23 mouse cellular contexts compared by ENCODE assay signal in the genomic region with DNA sequence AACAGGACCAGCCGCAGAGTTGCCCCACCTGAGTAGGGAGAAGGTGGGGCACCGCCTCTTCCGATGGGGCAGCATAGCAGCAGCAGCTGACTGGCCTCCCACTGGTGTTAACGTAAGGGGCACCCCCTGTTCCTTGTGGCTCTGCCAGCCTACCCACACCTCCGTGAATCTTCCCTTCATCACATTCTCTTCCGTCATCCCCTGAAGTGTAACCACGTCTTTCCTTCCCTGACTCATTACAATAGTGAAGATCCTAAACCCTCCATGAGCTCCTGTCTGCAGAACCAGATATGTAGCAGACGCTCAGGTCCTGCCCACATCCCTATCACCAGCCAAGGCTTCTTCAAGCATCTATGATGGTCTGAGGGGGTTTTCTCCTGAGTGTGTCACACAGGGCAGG.
"Had no signal": no experiment of that assay in that cellular context is flagged by ENCODE, and none has a peak within 500 bp of the region (broad histone marks: within the 10 kb centered on the region; RNA-seq: fewer than 3 reads in every experiment).

No protein-coding gene starts in this region.

- H3K4me3 ChIP-seq: heart, embryonic 10.5 days; heart, embryonic 12.5 days; hindbrain, embryonic 13.5 days; hindbrain, embryonic 15.5 days; kidney, embryonic 15.5 days; limb, embryonic 13.5 days; limb, embryonic 15.5 days; liver, embryonic 12.5 days had no signal

- H3K36me3 ChIP-seq: heart, embryonic 10.5 days; heart, embryonic 12.5 days; hindbrain, embryonic 13.5 days; hindbrain, embryonic 15.5 days; kidney, embryonic 15.5 days; limb, embryonic 13.5 days; limb, embryonic 15.5 days; liver, embryonic 12.5 days had no signal

- H3K27me3 ChIP-seq: hindbrain, embryonic 13.5 days; hindbrain, embryonic 15.5 days; kidney, embryonic 15.5 days; limb, embryonic 15.5 days; liver, embryonic 12.5 days had no signal

- H3K27ac ChIP-seq: heart, embryonic 10.5 days; hindbrain, embryonic 13.5 days; hindbrain, embryonic 15.5 days; hindbrain, postnatal 0 days; limb, embryonic 13.5 days; limb, embryonic 15.5 days; liver, embryonic 12.5 days; liver, embryonic 14.5 days had no signal

- DNase-seq: gastrocnemius, postnatal 14 days; gastrocnemius, postnatal 36 days; heart, adult 18-20 months; heart, postnatal 14 days; heart, postnatal 36 days; kidney, adult 11 months; kidney, adult 2 months; kidney, adult 9 months; kidney, postnatal 4 days; layer of hippocampus, adult 9-11 months; layer of hippocampus, postnatal 36 days; left cerebral cortex, postnatal 4 days had no signal

- H3K9me3 ChIP-seq: heart, embryonic 10.5 days; heart, embryonic 12.5 days; hindbrain, embryonic 13.5 days; hindbrain, embryonic 15.5 days; kidney, embryonic 15.5 days; limb, embryonic 13.5 days; limb, embryonic 15.5 days; liver, embryonic 12.5 days had no signal

- ATAC-seq: hindbrain, postnatal 0 days; intestine, embryonic 16.5 days; liver, embryonic 12.5 days had no signal

- H3K4me1 ChIP-seq: liver, embryonic 12.5 days had no signal
